Mouse (Mus musculus) ovary, adult 18-20 months (tissue): ENCODE measurements around the gene Hsdl1.
A peak's percentile ranks its signal among the peaks of the same experiment; 100 is the strongest.

Experiments used
- DNase-seq: peaks from one replicate; pipeline ENCODE4 v3.0.0; 2022; ENCODE audit warnings: low spot score, mixed read lengths

Gene Hsdl1

DNA sequence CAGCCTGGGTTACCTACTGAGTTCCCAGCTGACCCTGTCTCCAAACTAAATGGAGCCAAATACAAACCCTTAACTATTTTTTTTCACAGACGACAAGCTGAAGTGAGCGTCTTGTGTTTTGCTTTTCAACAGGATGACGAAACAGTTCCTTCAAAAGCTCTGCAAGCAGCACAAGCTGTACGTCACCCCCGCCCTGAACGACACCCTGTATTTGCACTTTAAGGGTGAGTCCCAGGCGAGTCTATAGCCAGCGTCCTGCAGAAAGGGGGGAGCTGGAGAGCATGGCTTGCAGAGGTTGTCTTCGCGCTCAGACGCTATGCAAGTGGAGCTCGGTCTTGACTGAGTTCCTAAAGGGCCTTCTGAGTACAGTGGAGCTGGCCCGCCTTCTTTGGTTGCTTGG is 4.1 kb upstream of the Hsdl1 start:
- no peak for DNase-seq

DNA sequence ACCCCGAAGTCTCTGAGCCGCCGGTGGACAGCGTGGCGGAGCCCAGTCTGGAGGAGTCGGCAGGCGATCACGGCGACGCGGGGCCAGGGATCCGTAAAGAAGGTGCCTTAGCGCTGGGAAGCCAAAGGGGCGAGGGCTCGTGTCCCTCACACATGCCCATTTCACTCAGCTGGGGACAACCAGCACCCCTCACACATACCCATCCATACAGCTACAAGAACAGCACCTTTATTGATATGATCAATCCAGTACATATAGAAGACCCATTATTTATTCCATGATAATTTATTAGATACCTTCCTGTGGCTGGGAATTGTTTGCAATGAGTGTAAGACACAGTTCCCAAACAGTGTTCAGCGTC is 363 bp upstream of the Hsdl1 start:
- DNase-seq = no peak

DNA sequence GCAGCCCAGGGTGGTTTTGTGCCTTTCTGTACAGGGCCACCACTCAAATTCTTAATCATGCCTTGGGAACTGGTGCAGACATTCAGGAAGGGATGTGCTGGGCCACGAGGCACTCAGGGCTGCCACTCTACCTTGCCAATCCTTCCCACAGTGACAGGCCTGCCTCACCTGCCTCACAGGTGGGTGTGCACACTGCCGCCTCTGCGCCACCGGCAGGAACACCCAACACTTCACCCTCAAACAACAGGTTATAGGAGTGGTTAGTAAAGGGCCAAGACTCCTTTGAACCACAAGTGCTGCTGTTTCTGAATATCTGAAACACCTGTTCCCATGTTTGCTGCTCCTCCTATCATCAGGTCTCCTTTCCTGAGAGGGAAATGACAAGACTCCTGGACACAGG is 2.6 kb downstream of the Hsdl1 start:
- DNase-seq = no peak

DNA sequence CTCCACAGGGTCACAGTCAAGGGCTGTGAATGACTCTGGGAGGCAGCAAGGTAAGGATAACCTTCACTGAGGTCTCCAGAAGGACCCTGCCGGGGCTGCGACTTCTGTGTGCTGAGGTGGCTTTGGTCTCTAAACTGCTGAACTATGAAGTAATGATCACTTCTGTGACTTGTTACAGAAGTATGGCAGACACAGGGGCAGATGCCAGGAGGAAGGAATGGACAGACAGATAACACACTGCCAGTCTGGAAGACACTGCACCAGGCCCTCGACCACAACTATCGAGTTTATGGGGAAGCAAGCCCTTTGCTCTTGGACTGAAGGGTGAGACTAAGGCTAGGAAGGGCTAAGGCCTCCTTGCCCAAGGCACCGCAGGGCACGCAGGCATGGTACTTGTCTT is 3.8 kb downstream of the Hsdl1 start:
- no peak for DNase-seq

DNA sequence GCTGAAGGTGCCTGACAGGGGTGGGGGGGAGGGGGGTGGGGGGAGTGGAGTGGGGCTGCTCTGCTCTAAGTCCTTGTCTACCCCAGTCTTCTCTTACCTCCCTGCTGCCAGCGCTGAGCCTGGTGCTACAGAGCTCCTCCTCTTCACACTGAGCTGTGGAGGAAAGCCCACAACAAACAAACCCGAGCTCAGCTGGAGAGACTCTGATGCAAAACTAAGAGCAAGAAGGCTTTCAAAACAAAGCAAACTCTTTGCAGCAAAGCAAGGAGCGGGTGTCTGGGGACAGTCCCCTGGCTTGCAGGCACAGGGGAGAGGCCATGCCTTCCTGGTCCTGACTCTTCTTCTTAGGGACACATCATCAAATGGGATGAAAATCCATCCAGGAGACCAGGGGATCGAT is 5.1 kb downstream of the Hsdl1 start:
- no peak for DNase-seq

DNA sequence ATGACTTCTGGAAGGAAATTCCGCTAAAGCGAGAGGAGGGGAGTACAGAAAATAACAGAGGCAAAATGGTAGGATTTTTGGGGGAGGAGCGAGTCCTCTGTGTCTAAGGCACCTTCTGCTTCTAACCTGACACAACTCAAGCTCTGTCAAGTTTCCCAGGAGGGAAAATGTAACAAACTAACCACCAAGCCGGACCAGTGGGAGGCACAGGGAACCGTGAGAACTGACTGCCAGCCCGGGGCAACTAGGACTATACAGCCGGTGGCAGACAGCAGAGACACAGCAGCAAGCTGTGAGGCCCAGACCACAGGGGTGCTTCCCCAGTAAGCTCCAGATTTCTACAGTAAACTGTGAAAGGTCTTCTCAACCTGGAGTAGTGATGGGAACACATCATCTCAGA is 6.0 kb downstream of the Hsdl1 start:
- no peak for DNase-seq

DNA sequence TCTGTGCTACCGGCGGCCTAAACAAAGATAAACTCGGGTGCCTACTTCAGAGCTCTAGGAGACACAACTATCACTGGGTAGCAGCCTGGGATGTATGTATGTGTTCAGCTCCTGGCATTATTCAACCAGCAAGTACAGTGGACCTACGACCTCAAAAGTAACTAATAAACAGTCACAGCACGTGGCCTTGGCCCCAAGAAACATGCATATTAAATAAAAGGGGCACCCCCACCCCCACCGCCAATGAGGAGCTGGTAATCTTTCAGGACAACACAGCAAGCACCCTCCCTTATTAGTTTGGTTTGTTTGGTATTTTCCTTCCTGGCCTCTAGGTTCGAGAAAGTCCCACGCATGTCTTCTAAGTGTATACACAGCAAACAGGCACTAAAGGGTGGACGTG is 6.7 kb downstream of the Hsdl1 start:
- DNase-seq = no peak

DNA sequence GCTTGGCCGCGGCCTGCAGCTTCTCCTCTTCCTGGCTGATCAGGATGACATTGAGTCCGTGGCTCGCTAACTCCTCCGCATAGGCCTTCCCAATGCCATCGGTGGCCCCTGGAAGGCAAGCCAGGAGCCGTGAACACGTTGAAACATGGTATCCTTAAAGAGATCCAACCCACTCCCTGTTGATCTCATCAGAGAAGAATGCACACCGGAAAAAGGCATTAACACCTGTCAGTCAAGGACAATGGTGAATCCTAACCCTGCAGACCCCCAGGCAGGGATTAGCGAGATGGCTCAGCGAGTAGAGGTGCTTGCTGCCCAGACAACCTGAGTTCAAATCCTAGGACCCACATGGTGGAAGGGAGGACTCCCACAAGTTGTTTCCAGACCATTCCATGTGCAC is 8.6 kb downstream of the Hsdl1 start:
- DNase-seq = no peak

DNA sequence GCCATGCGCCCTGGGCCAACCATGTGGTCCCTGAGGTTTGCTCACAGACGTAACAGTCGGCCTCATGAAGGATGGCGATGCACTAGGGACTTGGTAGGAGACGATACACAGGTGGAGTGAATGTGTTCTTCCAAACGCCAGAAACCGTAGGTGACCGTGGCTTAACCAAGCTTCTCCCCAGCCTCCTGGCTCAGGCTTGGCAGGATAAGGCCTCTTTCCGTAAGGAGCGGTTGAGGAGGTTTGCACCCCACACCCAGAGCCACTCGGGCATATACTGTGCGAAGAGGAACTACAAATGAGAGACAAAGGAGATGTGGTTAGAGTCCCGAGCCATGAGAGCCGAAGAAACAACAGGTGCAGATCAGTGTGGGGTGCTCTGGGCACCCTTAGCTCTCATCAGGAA is 11.1 kb downstream of the Hsdl1 start:
- DNase-seq = no peak

DNA sequence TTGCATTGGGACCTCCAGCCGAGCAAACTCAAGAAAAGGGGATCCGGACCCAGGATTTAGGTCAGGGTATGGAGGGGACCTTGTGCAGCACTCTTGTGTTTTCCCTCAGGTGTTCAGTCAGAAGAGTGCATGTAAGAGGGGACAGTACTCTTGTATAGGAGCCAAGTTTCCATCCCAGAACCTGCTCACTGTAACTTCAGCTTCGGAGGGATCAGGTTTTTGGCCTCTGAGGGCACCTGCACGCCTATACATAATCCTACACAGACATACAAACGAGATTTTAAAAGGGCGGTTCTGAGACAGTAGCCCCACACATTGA is 15.6 kb downstream of the Hsdl1 start:
- DNase-seq = no peak

DNA sequence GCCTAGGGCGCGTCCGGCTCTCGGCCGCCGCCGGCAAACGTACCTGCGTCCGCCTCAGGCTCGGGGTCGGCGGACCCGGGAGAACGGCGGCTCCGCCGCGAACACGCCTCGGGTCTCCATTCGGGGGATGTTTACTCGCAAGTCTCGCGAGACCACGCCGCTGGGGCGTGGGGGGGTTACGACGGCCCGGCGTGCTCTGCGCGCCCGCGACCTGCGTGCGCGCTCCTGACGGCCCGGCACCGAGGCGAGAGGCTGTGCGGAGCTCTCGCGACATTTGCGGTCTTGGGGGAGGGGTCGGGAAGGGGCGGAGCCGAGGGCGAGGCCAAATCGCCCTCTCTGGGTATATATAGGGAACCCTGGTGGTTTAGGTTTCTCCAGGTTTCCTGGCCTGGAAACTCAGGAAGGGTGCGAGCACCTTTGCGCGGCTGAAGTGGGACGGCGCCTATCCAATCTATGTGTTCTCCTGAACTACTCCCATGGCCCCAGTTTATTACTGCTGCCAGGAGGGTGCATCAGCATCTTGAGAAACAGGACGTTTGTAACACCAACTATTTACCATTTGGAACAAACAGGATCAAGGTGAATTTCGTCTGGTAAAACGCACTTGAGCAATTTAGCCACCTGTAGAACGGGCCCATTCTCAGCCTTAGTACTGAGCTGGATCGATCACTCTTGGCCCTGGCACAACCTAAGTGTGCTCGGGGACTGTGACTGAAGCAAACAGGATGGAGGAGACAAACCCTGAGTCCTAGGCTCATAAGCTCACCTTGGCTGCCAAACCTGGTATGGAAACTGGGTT is 16.2 kb downstream of the Hsdl1 start, which contains the start of gene Mbtps1:
TSS of gene Mbtps1 (minus strand) at position 133 of the 799 bp plus-strand sequence.
- DNase-seq = peak; percentile 96

DNA sequence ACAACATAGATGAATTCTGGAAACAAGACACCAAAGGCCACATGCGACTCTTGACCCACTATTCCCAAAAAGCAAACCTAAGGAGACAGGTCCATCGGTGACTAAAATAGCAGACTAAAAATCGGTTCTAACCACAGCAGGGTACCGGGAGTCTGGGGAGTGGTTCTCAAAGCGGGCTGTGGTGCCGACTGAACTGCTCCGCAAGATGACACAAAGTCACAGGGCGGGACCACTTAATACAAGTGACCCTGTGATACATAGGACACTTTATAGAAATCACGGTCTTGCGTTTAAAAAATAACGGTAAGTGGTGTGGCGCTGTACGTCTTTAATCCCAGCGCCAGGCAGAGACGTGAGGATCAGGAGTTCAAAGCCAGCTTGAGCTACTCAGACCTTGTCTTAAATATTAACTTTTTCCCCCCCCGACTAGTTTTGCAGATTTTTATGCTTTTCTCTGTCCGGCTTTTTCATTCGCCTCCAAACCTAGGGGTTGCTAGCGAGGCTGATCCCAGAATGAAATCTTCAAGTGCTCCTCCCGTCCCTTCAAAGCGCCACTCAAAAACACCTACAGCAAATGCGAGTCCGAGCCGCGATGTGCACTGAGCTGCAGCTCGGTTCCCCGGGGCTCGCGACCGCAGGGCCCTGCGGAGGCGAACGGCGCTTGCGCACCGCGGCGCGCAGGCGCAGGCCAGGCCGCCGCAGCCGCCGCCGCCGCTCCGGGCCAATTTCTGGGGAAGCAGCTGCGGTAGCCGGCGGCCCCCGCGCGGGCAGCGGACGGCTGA is 17.0 kb downstream of the Hsdl1 start:
- DNase-seq = no peak

DNA sequence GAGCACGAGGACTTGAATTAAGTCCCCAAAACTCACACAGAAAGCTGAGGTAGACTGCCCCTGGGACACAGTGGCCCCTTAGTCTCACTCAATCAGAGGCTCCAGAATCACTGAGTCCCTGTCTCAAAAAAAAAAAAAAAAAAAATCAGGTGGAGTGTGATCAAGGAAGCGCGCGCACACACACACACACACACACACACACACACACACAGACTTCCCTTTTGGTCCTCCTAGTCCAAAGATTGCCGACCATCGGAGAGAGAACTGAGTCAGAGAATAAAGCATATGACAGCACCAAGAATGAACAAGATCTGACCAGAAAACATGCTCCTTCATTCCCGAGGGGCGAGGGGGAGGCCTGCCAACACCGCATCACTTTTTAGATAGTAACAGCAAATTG is 17.9 kb downstream of the Hsdl1 start:
- no peak for DNase-seq

DNA sequence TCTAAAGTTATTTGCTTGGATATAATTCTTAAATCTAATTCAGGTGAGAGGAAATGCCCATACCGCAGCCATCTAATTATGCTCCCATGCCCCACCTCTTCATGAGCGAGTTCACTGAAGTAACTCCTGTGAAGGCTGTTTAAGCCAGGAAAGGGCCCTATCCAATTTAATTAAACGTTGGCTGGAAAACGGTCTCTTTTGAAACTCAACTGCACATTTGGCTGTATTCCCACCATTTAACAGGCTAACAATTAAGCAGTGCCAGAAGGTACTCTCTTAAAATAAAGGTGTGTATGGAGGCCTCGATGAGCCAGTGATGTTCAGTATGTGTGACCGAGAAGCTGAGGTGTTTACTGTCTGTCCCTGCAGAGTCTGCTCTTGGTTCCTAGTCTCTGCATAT is 19.1 kb downstream of the Hsdl1 start:
- no peak for DNase-seq

DNA sequence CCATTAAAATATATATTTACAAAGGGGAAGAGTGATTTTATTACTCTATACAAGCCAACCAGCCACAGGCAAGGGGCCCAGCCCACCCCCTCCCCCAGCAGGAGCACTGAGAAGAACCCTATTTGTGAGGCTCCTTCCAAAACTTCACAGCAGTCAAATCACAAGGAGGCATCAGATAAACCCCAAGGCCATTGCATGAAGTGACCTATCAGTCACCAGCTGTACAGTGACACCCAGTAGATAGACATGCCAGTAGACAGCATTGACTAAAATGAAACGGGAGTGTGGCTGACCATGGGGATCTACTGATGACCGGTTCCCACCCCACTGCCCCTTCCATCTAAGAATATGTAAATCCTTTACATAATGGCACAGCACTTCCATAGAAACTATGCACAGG is 22.0 kb downstream of the Hsdl1 start:
- no peak for DNase-seq

DNA sequence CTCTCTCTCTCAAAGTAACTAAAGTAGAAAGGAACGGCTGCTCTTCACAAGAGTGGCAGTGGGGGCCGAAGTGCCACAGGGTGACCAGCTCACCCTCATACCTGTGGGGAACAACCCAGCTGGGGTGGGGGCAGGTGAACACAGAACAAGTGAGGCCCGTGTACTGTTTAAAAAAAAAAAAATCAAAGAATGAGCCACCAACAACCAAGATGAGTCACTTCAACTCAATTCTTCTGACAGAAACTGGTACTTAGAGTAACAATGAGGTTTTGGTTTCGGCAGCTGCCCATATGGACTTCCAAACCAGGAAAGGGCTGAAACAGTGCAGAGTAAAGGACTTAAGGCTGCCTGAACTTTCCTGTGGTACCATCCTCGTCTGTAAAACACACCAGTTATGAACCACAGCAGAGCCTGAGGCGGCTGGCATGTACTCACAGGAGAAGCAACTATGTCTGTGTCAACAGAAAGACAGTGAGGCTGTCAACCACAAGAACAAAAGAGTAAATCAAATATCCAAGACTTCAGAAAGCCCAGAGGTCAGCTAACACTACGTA is 26.3 kb downstream of the Hsdl1 start:
- DNase-seq = no peak

DNA sequence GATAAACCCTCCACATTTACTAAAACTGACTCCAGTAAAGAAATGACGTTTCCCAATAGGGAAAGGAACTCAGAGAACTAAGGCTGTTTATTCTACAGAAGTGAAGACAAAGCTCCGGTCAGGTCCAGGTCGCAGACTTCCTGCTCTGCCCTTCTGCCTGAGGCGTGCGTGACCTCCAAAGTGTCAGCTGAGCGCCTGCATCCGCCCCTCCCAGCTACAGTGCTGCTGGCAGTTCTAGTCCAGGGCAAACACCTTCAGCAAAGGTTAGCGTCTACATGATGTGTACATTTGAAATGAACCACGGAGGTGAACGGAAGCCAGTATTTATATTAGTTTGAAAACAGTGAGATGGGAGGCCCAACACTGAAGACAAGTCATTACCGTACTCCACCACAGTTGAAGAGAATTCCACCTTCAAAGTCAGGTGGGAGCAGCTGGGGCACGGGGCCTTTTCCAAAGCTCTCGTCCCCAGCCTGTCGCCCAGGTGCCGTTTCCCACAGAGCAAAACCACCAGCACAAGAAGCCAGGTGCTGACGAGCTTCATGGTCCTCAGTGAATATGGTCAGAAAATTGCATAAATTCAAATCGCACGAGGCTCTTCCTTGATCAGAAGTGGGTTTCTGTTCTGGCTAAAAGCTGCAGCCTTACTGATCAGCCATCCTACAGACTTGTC is 27.8 kb downstream of the Hsdl1 start:
- DNase-seq = no peak

DNA sequence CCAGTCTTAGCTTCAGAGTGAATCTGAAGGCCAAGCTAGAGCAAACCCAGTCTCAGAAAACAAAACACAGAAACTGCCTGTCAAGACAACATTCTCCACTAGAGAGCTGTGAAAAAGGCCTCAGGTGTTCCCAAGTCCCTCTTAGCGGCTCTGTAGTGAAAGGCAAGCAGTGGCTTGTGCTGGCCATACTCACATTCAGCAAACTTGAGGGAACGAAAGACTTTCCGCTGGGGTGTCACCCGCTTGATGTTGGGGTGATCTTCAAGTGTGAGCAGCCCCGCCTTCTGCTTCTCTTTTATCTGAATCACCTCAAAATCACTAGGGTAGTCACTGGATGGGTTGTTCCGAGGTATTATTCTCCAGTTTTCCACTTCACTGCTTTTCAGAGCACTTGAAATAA is 29.2 kb downstream of the Hsdl1 start:
- DNase-seq = no peak

DNA sequence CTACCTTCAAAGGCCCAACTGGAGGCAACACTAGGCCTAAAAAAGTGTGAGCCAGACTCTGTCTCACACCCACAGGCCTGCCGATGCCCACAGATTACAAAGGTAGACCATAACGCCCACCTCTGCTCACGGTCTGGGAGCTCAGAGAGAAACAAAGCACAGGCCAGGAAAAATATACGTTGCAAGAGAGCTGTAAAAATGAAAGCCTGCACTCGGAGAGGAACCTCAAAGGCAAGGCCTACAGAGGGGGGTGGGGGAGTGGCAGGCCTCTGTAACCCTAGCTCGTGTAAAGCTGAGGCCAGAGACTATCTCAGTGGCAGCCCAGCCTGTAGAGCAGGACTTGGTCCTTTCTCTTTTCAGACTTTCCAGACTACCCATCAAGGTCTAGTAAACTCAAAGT is 29.8 kb downstream of the Hsdl1 start:
- DNase-seq = no peak

DNA sequence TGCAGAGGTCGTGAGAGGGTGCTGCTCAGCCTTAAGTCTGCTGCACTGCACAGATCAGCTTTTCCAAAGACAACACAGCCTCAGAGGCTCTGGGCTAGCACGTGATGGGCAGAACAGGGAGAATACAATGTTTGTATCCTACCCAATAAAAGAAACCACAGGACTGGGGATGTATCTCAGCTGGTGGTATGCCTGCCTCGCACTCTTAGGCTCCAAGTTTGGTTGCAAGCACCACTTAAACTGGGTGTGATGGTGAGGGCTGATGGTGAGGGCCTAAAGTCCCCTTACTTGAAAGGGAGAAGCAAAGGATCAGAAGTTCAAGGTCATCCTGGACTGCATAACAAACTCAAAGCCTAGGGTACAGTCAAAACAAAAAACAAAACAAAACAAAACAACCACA is 30.4 kb downstream of the Hsdl1 start:
- DNase-seq = no peak

DNA sequence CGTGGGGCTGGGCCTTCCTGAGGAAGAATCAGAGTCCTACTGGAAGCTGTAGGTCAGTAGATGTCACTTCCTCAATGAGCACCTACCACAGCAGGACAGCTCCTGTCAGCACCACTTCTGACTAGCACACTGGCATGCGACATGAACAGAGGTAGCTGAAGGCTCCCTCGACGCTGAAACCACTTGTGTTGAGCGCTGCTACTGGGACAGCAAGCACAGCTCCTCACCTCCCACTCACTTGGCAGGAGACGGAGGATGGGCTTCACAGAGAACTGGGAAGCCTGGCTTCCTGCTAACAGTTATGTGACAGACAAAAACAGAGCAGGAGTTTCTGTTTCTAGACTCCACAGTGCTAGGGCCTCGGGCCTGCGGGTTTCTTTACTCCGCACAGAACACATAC is 43.0 kb downstream of the Hsdl1 start:
- DNase-seq = no peak

DNA sequence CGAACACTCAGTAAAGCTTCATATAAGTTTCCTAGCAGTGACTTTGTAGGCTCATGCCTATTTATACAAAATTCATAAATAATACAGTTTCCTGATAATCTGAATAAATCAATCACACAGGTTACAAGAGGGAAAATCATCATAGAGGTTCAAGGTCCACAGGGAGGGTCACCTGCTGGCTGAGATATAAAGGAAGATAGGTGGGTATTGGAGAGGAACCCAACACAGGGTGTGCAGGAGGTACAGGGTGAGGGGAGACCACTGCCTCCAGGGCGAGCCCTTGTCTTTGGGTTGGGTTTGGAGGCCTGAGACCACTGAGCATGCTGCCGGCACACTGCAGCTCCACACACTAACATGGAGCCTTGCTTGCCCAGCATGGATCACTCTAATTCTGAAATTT is 43.6 kb downstream of the Hsdl1 start:
- no peak for DNase-seq

DNA sequence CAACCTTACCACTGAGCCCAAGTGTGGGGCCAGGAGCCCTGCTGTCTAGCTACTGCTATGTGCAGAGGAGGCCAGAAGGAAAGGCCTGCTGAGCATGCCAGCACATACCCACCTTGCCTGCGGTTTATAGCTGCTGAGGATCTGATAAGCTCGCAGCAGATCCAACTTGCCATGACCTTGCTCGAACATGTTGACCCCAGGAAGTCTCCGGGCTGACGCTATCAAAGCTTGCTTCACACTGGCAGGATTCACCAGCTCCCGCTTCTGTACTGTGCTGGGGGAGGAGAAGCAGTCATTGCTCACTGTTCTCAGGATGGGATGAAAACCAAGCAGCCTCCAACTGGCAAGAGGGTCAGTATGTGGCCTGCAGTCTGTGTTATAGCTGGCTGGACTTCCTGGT is 44.0 kb downstream of the Hsdl1 start:
- no peak for DNase-seq
